Mouse (Mus musculus): ENCODE data around the gene Krt15. TPM values are rescaled to one million over a fixed set of nuclear protein-coding genes. Genes with fewer than 3 reads are reported as not detected.

Gene Krt15
- polyA plus RNA-seq, 1 experiment = not detected

- no peaks in the 10 kb centered on the region for H3K9me3 ChIP-seq
- TF ChIP-seq GATA1 (IDR thresholded peaks at IDR 0.05; ENCODE audit: borderline replicate concordance, low read length) = no peak
- no peak for TF ChIP-seq FLI1 (IDR thresholded peaks at IDR 0.05; ENCODE audit: low read length)
- no peaks in the 10 kb centered on the region for H3K36me3 ChIP-seq (replicated peaks; ENCODE audit: low read length)
- H3K4me3 ChIP-seq (replicated peaks) = no peak within 1 kb of the TSS
- H3K27me3 ChIP-seq (replicated peaks) = peaks cover 1% of the 10 kb centered on the region
- no peaks in the 10 kb centered on the region for H3K4me1 ChIP-seq
These were observed 39.6 kb downstream of the Krt15 start, which contains the start of gene Krt35 for GRCm38 (mm10) chr11:100096141-100096540. Krt35 (minus strand) TSS chr11:100096241.

- Histone ChIP-seq H3K4me3 (replicated peaks) (no peak overlapping the region), H3K4me1 (no peaks in the 10 kb centered on the region)
- no peak for TF ChIP-seq GATA1 (IDR thresholded peaks at IDR 0.05; ENCODE audit: borderline replicate concordance, low read length)
- TF ChIP-seq FLI1 (IDR thresholded peaks at IDR 0.05; ENCODE audit: low read length) = no peak
These were observed 47.2 kb downstream of the Krt15 start for GRCm38 (mm10) chr11:100088378-100089025.

GRCm38 (mm10) chr11:100087861-100088260 lies 47.9 kb downstream of the Krt15 start, which contains the start of gene Krt32:
Krt32 (minus strand) TSS chr11:100088226.
- H3K27me3 ChIP-seq (replicated peaks) = no peaks in the 10 kb centered on the region
- H3K4me3 ChIP-seq (replicated peaks) = no peak within 1 kb of the TSS
- H3K9me3 ChIP-seq = peaks cover 5% of the 10 kb centered on the region; the same call in 1 of the 2 replicates
- no peaks in the 10 kb centered on the region for H3K4me1 ChIP-seq
- no peak for TF ChIP-seq GATA1 (IDR thresholded peaks at IDR 0.05; ENCODE audit: borderline replicate concordance, low read length)
- TF ChIP-seq FLI1 (IDR thresholded peaks at IDR 0.05; ENCODE audit: low read length) = no peak
- no peaks in the 10 kb centered on the region for H3K36me3 ChIP-seq (replicated peaks; ENCODE audit: low read length)

More at GRCm38 (mm10) chr11:100088378-100089025, 47.2 kb downstream of the Krt15 start:
- peaks cover 1% of the 10 kb centered on the region for H3K27me3 ChIP-seq (replicated peaks)
- H3K9me3 ChIP-seq = peaks cover 5% of the 10 kb centered on the region; the same call in 1 of the 2 replicates
- H3K36me3 ChIP-seq (replicated peaks; ENCODE audit: low read length) = no peaks in the 10 kb centered on the region

Other genes with a start within 250 kb of the Krt15 start
- not detected in 2 replicates for gene Krtap31-1, start 228.0 kb downstream of the Krt15 start, polyA plus RNA-seq (2012; ENCODE audit: insufficient read depth, low replicate concordance)
- gene Gm11565, start 221.2 kb downstream of the Krt15 start, polyA plus RNA-seq (2012; ENCODE audit: insufficient read depth, low replicate concordance) = not detected in 2 replicates
- gene Krtap31-2, start 199.6 kb downstream of the Krt15 start, polyA plus RNA-seq (2012; ENCODE audit: insufficient read depth, low replicate concordance) = not detected in 2 replicates
- not detected in 2 replicates for gene Krtap9-5, start 187.5 kb downstream of the Krt15 start, polyA plus RNA-seq (2012; ENCODE audit: insufficient read depth, low replicate concordance)
- gene Krtap29-1, start 156.9 kb downstream of the Krt15 start, polyA plus RNA-seq (2012; ENCODE audit: insufficient read depth, low replicate concordance) = not detected in 2 replicates
- gene Krtap16-1, start 149.3 kb downstream of the Krt15 start, polyA plus RNA-seq (2012; ENCODE audit: insufficient read depth, low replicate concordance) = not detected in 2 replicates
- not detected in 2 replicates for gene Krtap17-1, start 141.9 kb downstream of the Krt15 start, polyA plus RNA-seq (2012; ENCODE audit: insufficient read depth, low replicate concordance)
- not detected in 2 replicates for gene Krt33a, start 119.7 kb downstream of the Krt15 start, polyA plus RNA-seq (2012; ENCODE audit: insufficient read depth, low replicate concordance)
- not detected in 2 replicates for gene Krt33b, start 106.1 kb downstream of the Krt15 start, polyA plus RNA-seq (2012; ENCODE audit: insufficient read depth, low replicate concordance)
- gene Krt34, start 94.4 kb downstream of the Krt15 start, polyA plus RNA-seq (2012; ENCODE audit: insufficient read depth, low replicate concordance) = not detected in 2 replicates
- gene Krt31, start 85.4 kb downstream of the Krt15 start, polyA plus RNA-seq (2012; ENCODE audit: insufficient read depth, low replicate concordance) = not detected in 2 replicates
- not detected in 2 replicates for gene Krt32, start 47.7 kb downstream of the Krt15 start, polyA plus RNA-seq (2012; ENCODE audit: insufficient read depth, low replicate concordance)
- gene Krt35, start 39.7 kb downstream of the Krt15 start, polyA plus RNA-seq (2012; ENCODE audit: insufficient read depth, low replicate concordance) = not detected in 2 replicates
- gene Krt36, start 30.3 kb downstream of the Krt15 start, polyA plus RNA-seq (2012; ENCODE audit: insufficient read depth, low replicate concordance) = not detected in 2 replicates
- not detected in 2 replicates for gene Krt13, start 14.4 kb downstream of the Krt15 start, polyA plus RNA-seq (2012; ENCODE audit: insufficient read depth, low replicate concordance)
- not detected in 2 replicates for gene Krt19, start 12.7 kb upstream of the Krt15 start, polyA plus RNA-seq (2012; ENCODE audit: insufficient read depth, low replicate concordance)
- not detected in 2 replicates for gene Krt9, start 57.3 kb upstream of the Krt15 start, polyA plus RNA-seq (2012; ENCODE audit: insufficient read depth, low replicate concordance)
- 1.2 TPM in 1 of 2 replicates, not detected in the other for gene Krt14, start 71.6 kb upstream of the Krt15 start, polyA plus RNA-seq (2012; ENCODE audit: insufficient read depth, low replicate concordance)
- not detected in 2 replicates for gene Krt16, start 113.0 kb upstream of the Krt15 start, polyA plus RNA-seq (2012; ENCODE audit: insufficient read depth, low replicate concordance)
- 0.08 and 2.6 TPM in 2 replicates for gene Krt17, start 125.1 kb upstream of the Krt15 start, polyA plus RNA-seq (2012; ENCODE audit: insufficient read depth, low replicate concordance)
- gene Krt42, start 133.9 kb upstream of the Krt15 start, polyA plus RNA-seq (2012; ENCODE audit: insufficient read depth, low replicate concordance) = not detected in 2 replicates
- 123 and 768 TPM in 2 replicates for gene Eif1, start 184.0 kb upstream of the Krt15 start, polyA plus RNA-seq (2012; ENCODE audit: insufficient read depth, low replicate concordance)
- gene Gast, start 198.5 kb upstream of the Krt15 start, polyA plus RNA-seq (2012; ENCODE audit: insufficient read depth, low replicate concordance) = not detected in 2 replicates
- 0.06 TPM in 1 of 2 replicates, not detected in the other for gene Hap1, start 220.2 kb upstream of the Krt15 start, polyA plus RNA-seq (2012; ENCODE audit: insufficient read depth, low replicate concordance)